Mouse (Mus musculus) myocyte (in vitro differentiated cells): ENCODE data around the gene Plekha5. TPM values are rescaled to one million over a fixed set of nuclear protein-coding genes. Genes with fewer than 3 reads are reported as not detected.

Experiments used
- H3K27me3 ChIP-seq: one replicate; pipeline ENCODE4 v1.6.1; 2011; ENCODE audit not compliant: control insufficient read depth, insufficient read depth, insufficient read length
- H3K36me3 ChIP-seq: one replicate; pipeline ENCODE4 v1.6.1; 2011; ENCODE audit not compliant: control insufficient read depth, insufficient read depth
- H3K4me2 ChIP-seq: one replicate; pipeline ENCODE4 v1.6.1; 2011; ENCODE audit warnings: low read depth, control low read depth
- H3K4me3 ChIP-seq: one replicate; pipeline ENCODE4 v1.5.1; 2011; ENCODE audit warnings: mild to moderate bottlenecking, control low read depth, moderate library complexity
- H3K79me2 ChIP-seq: one replicate; pipeline ENCODE4 v1.6.1; 2011; ENCODE audit not compliant: control insufficient read depth, insufficient read depth
- H3ac ChIP-seq: one replicate; pipeline ENCODE4 v1.6.1; 2011; ENCODE audit not compliant: control insufficient read depth, insufficient read length
- CEBPB ChIP-seq: IDR thresholded peaks from 2 replicates; pipeline ENCODE4 v1.6.1; 2011; ENCODE audit warnings: mild to moderate bottlenecking, moderate library complexity; ENCODE audit not compliant: poor library complexity, insufficient read depth, severe bottlenecking
- E2F4 ChIP-seq: IDR thresholded peaks from one replicate; pipeline ENCODE4 v1.6.1; 2011; ENCODE audit warnings: mild to moderate bottlenecking, control low read depth, moderate library complexity; ENCODE audit not compliant: insufficient read depth
- MAX ChIP-seq: IDR thresholded peaks from one replicate; pipeline ENCODE4 v1.6.1; 2011; ENCODE audit warnings: low read depth, mild to moderate bottlenecking, control low read depth
- MYOD1 ChIP-seq, 3 experiments: IDR thresholded peaks; one replicate each; pipeline ENCODE4 v1.6.1; 2011; ENCODE audit warnings: control low read depth in 2 of 3, low read depth in 2 of 3, mild to moderate bottlenecking in 2 of 3, moderate library complexity in 1 of 3; ENCODE audit not compliant: insufficient read length in 2 of 3, control insufficient read depth in 1 of 3
- MYOG ChIP-seq, 3 experiments: IDR thresholded peaks; one replicate each; pipeline ENCODE4 v1.6.1; 2011; ENCODE audit warnings: control low read depth in 2 of 3, low read depth in 2 of 3, mild to moderate bottlenecking in 2 of 3; ENCODE audit not compliant: insufficient read length in 2 of 3, control insufficient read depth in 1 of 3, insufficient read depth in 1 of 3
- POLR2A ChIP-seq: IDR thresholded peaks from one replicate; pipeline ENCODE4 v1.6.1; 2011; ENCODE audit warnings: low read depth, mild to moderate bottlenecking, control low read depth, moderate library complexity; ENCODE audit not compliant: insufficient read length
- POLR2AphosphoS2 ChIP-seq: IDR thresholded peaks from one replicate; pipeline ENCODE4 v1.6.1; 2011; ENCODE audit warnings: low read depth, control low read depth; ENCODE audit not compliant: insufficient read length
- REST ChIP-seq: IDR thresholded peaks from one replicate; pipeline ENCODE4 v1.6.1; 2011; ENCODE audit warnings: mild to moderate bottlenecking, control low read depth, moderate library complexity; ENCODE audit not compliant: insufficient read depth, insufficient read length
- SRF ChIP-seq: IDR thresholded peaks from one replicate; pipeline ENCODE4 v1.6.1; 2011; ENCODE audit warnings: low read depth; ENCODE audit not compliant: control insufficient read depth, insufficient read length
- TCF12 ChIP-seq: IDR thresholded peaks from one replicate; pipeline ENCODE4 v1.6.1; 2011; ENCODE audit warnings: mild to moderate bottlenecking, control low read depth; ENCODE audit not compliant: poor library complexity, insufficient read depth, severe bottlenecking
- TCF3 ChIP-seq: IDR thresholded peaks from one replicate; pipeline ENCODE4 v1.6.1; 2011; ENCODE audit warnings: low read depth, control low read depth; ENCODE audit not compliant: insufficient read length
- USF1 ChIP-seq: IDR thresholded peaks from one replicate; pipeline ENCODE4 v1.6.1; 2011; ENCODE audit warnings: low read depth, mild to moderate bottlenecking, control low read depth, moderate library complexity
- polyA plus RNA-seq: library from polyadenylated mRNA; unstranded; fragments of >200 nt; fragmentation: generic; extraction: Trizol; gene quantifications from one replicate; pipeline ENCODE4 v1.2.1, GENCODE M21; 2012; ENCODE audit warnings: missing spikeins

The Plekha5 gene
- polyA plus RNA-seq, 1 experiment = 12.2 TPM

DNA sequence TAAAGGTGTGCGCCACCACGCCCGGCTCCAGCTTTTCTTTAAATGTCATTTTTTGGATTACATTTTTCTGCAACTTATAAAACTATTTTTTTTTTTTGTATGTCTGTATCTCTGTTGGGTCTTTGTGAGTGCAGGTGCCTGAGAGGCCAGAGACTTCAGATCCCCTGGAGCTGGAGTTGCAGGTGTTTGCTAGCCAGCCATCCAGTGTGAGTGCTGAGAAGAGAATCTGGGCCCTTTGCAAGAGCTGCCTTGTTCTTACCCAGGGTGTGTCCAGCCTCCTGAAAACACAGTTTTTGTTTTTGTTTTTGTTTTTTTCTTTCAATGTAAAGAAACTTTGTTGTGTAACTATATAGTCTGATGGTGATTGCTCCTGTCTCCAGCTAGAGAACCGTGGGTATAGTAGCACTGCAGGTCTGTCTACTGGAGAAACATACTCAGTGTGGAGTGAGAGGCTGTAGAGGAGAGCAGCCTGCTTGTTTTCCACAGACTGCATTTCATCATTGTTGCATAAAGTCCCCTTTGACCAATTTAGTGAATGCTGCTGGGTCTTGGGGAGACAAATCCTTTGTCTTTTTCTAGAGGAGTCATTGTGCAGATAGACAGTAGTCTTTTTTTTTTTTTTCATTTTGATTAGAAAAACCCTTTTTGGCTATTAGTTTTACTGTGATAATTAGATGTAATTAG lies 205.5 kb downstream of the Plekha5 start:
- Histone ChIP-seq H3K4me2 (no peak overlapping the region), H3K27me3 (no peaks in the 10 kb centered on the region), H3K4me3 (no peak overlapping the region), H3K36me3 (peaks cover 8% of the 10 kb centered on the region), H3K79me2 (peaks cover 100% of the 10 kb centered on the region), H3ac (no peak overlapping the region)
- no peak for TF ChIP-seq E2F4
- TF ChIP-seq MAX = no peak
- TF ChIP-seq REST = no peak
- TF ChIP-seq USF1 = no peak
- no peak for TF ChIP-seq MYOG (IDR thresholded peaks at IDR 0.05; ENCODE audit: control insufficient read depth in 1 of 3, insufficient read depth in 1 of 3, insufficient read length in 2 of 3, low read depth in 2 of 3)
- no peak for TF ChIP-seq CEBPB
- TF ChIP-seq MYOD1 (IDR thresholded peaks at IDR 0.05; ENCODE audit: control insufficient read depth in 1 of 3, insufficient read length in 2 of 3, low read depth in 2 of 3) = no peak
- no peak for TF ChIP-seq POLR2A
- TF ChIP-seq POLR2AphosphoS2 = no peak
- no peak for TF ChIP-seq TCF12
- TF ChIP-seq TCF3 = no peak
- no peak for TF ChIP-seq SRF

DNA sequence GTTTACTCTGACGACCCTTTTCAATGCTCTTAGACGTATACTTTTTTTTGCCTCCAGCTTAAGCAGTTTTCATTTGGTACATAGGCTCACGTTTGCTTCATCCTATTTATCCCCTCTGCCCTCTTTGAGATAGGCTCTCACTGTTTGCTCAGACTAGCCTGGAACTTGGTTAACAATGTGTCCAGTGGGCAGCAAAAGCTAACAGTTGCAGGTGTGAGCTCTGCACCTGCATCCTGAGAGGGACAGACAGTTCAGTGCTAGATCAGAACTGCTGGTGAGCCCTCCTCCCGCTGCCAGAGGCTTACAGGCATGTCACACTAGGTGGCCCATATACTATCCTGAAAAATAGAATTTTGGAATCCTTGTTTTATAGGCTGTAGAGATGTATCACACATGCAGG lies 206.5 kb downstream of the Plekha5 start:
- Histone ChIP-seq H3K79me2 (peaks cover 96% of the 10 kb centered on the region), H3ac (no peak overlapping the region), H3K36me3 (peaks cover 11% of the 10 kb centered on the region), H3K27me3 (no peaks in the 10 kb centered on the region), H3K4me2 (no peak overlapping the region), H3K4me3 (no peak overlapping the region)
- no peak for TF ChIP-seq REST
- no peak for TF ChIP-seq MYOG (IDR thresholded peaks at IDR 0.05; ENCODE audit: control insufficient read depth in 1 of 3, insufficient read depth in 1 of 3, insufficient read length in 2 of 3, low read depth in 2 of 3)
- no peak for TF ChIP-seq USF1
- no peak for TF ChIP-seq TCF3
- no peak for TF ChIP-seq TCF12
- TF ChIP-seq POLR2A = no peak
- no peak for TF ChIP-seq SRF
- TF ChIP-seq MAX = no peak

DNA sequence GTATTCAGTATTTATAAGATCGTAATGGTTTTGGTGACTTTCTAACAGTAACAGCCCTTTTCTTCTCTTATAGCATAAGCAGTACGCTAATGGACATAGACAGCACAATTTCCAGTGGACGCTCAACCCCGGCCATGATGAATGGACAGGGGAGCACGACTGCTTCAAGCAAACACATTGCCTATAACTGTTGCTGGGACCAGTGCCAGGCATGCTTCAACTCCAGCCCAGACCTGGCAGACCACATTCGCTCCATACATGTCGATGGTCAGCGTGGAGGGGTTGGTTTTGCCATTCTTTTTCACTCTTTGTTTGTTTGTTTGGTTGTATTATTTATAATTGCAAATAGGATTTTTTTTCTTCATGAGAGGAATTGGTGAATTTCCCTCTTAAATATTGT lies 209.8 kb downstream of the Plekha5 start:
- H3K4me2 ChIP-seq = no peak overlapping the region
- H3K36me3 ChIP-seq = peaks cover 27% of the 10 kb centered on the region
- H3ac ChIP-seq = no peak overlapping the region
- no peaks in the 10 kb centered on the region for H3K27me3 ChIP-seq
- peaks cover 84% of the 10 kb centered on the region for H3K79me2 ChIP-seq
- no peak for TF ChIP-seq USF1
- TF ChIP-seq TCF3 = no peak
- TF ChIP-seq MYOG (IDR thresholded peaks at IDR 0.05; ENCODE audit: control insufficient read depth in 1 of 3, insufficient read depth in 1 of 3, insufficient read length in 2 of 3, low read depth in 2 of 3) = no peak
- no peak for TF ChIP-seq E2F4
- TF ChIP-seq SRF = no peak
- TF ChIP-seq MYOD1 (IDR thresholded peaks at IDR 0.05; ENCODE audit: control insufficient read depth in 1 of 3, insufficient read length in 2 of 3, low read depth in 2 of 3) = no peak
- no peak for TF ChIP-seq TCF12
- TF ChIP-seq MAX = no peak
- no peak for TF ChIP-seq POLR2AphosphoS2
- no peak for TF ChIP-seq CEBPB
- H3K4me3 ChIP-seq = no peak overlapping the region

- no peaks in the 10 kb centered on the region for H3K27me3 ChIP-seq
- no peak for TF ChIP-seq TCF3
- no peak for TF ChIP-seq SRF
- no peak for TF ChIP-seq POLR2AphosphoS2
- TF ChIP-seq TCF12 = no peak
- TF ChIP-seq POLR2A = no peak
- no peak for TF ChIP-seq CEBPB
- TF ChIP-seq MAX = no peak
- TF ChIP-seq E2F4 = no peak
- TF ChIP-seq MYOG (IDR thresholded peaks at IDR 0.05; ENCODE audit: control insufficient read depth in 1 of 3, insufficient read depth in 1 of 3, insufficient read length in 2 of 3, low read depth in 2 of 3) = no peak
- no peak for TF ChIP-seq MYOD1 (IDR thresholded peaks at IDR 0.05; ENCODE audit: control insufficient read depth in 1 of 3, insufficient read length in 2 of 3, low read depth in 2 of 3)
- TF ChIP-seq REST = no peak
- no peak for TF ChIP-seq USF1
- H3ac ChIP-seq = no peak overlapping the region
- peaks cover 74% of the 10 kb centered on the region for H3K79me2 ChIP-seq
- no peak overlapping the region for H3K4me2 ChIP-seq
- peaks cover 40% of the 10 kb centered on the region for H3K36me3 ChIP-seq
- H3K4me3 ChIP-seq = no peak overlapping the region
These were observed 212.4 kb downstream of the Plekha5 start for GRCm38 (mm10) chr6:140636290-140636689.
